Comparison of ENCODE assay signal across 16 mouse cellular contexts in the genomic region with DNA sequence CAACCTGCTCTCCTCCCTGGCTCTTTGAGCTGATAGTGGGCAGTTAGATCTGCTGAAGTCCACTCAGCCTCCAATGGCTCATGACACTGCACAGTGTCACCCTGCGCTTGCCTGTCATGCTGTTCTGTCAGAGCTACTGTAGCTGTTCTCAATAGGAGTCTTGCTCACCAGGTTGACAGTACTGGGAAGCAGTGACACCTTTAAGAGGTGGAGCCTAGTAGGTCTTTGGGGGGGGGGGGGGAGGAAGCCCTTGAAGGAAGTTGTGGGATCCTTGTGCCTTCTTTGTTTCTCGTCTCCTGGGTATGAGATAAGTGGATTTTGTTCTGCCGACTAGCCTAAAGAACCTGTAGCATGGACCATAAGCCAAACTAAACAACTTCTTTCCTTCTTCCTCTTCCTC. TPM values are rescaled to one million over a fixed set of nuclear protein-coding genes. Genes with fewer than 3 reads are reported as not detected.
DNase-seq lines count a peak whose midpoint lies in the region; TF ChIP-seq lines count a peak whose summit lies in the region.
"Had no signal": no experiment of that assay in that cellular context is flagged by ENCODE, and none has a peak within 500 bp of the region (broad histone marks: within the 10 kb centered on the region; RNA-seq: fewer than 3 reads in every experiment).

No protein-coding gene starts in this region.

- peaks cover 3 to 10% of the 10 kb centered on the region in 2 experiments for H3K4me1 ChIP-seq in MEL (ENCODE audit: control insufficient read depth in 1 of 2, insufficient read depth in 2 of 2, low read length in 2 of 2)

- intact Hi-C loops in left cerebral cortex, adult 2 months (cut with DNase I), result loop anchor here (5.0 kb wide), 2 partner anchors 55 to 190 kb away; no protein-coding TSS in a partner anchor
- intact Hi-C loops in left cerebral cortex, postnatal 36 days (cut with DNase I), result no loop called here

- no peak for TF ChIP-seq CTCF in left cerebral cortex, adult 2 months (IDR thresholded peaks at IDR 0.05)
- no peak for TF ChIP-seq CTCF in MEL (IDR thresholded peaks at IDR 0.05 in 2 of 3, conservative IDR thresholded peaks at IDR 0.05 in 1 of 3; ENCODE audit: control insufficient read depth in 1 of 3, insufficient read depth in 1 of 3, low read depth in 2 of 3, low read length in 3 of 3, poor library complexity in 1 of 3, severe bottlenecking in 1 of 3)

- peaks cover 5 to 7% of the 10 kb centered on the region in 2 experiments for H3K27me3 ChIP-seq in MEL (ENCODE audit: control insufficient read depth in 1 of 2, insufficient read depth in 2 of 2, low read length in 2 of 2)
- H3K27me3 ChIP-seq: embryonic facial prominence, embryonic 13.5 days; hindbrain, embryonic 15.5 days; limb, embryonic 15.5 days had no signal

- no peak for TF ChIP-seq RAD21 in MEL (IDR thresholded peaks at IDR 0.05; ENCODE audit: low read depth, low read length)

- TF ChIP-seq POLR2A in MEL (IDR thresholded peaks at IDR 0.05; ENCODE audit: control insufficient read depth in 1 of 2, insufficient read depth in 1 of 2, low read depth in 1 of 2, low read length in 2 of 2, poor library complexity in 1 of 2), result no peak

- H3K9me3 ChIP-seq in MEL (replicated peaks; ENCODE audit: insufficient read depth, low read length), result no peaks in the 10 kb centered on the region
- H3K9me3 ChIP-seq: embryonic facial prominence, embryonic 13.5 days; hindbrain, embryonic 15.5 days; limb, embryonic 15.5 days had no signal

- H3K27ac ChIP-seq in left cerebral cortex, adult 2 months, result peak overlapping the region; percentile 78
- no peak overlapping the region for H3K27ac ChIP-seq in MEL (ENCODE audit: control insufficient read depth, low read depth, low read length)
- H3K27ac ChIP-seq: embryonic facial prominence, embryonic 13.5 days; hindbrain, embryonic 15.5 days; limb, embryonic 15.5 days had no signal

- H3K9ac ChIP-seq in MEL (ENCODE audit: control insufficient read depth, low read depth, low read length, poor library complexity, severe bottlenecking), result peak overlapping the region; percentile 51
- H3K9ac ChIP-seq: embryonic facial prominence, embryonic 13.5 days; hindbrain, embryonic 15.5 days; limb, embryonic 15.5 days had no signal

- H3K36me3 ChIP-seq in MEL (ENCODE audit: control insufficient read depth in 1 of 2, insufficient read depth in 2 of 2, low read length in 2 of 2), result peaks cover 0 to 7% of the 10 kb centered on the region in 2 experiments; a peak in 2 of 4 replicates
- H3K36me3 ChIP-seq: embryonic facial prominence, embryonic 13.5 days; hindbrain, embryonic 15.5 days; limb, embryonic 15.5 days had no signal

- no peak for DNase-seq in left cerebral cortex, adult 2 months (ENCODE audit: extremely low spot score in 1 of 2, low spot score in 2 of 2)
- DNase-seq in left cerebral cortex, postnatal 36 days (ENCODE audit: low spot score in 2 of 2), result no peak
- DNase-seq in 416B (ENCODE audit: low read depth), result peak; percentile 72
- DNase-seq in MEL (ENCODE audit: low read depth, low spot score), result peak; percentile 72
- DNase-seq in induced T-regulatory cell, adult 2 months (ENCODE audit: low read depth), result peak; percentile 36
- DNase-seq in lung, adult 18-20 months, result no peak
- DNase-seq in urinary bladder, adult 2 months (ENCODE audit: low spot score), result no peak
- DNase-seq in kidney, postnatal 10 days, result no peak
- DNase-seq: cerebellum, adult 9-10 months; gastrocnemius, postnatal 25 days; kidney, adult 11 months; lung, postnatal 14 days; thymus, adult 18-20 months had no signal

- H3K4me3 ChIP-seq in left cerebral cortex, adult 2 months, result no peak overlapping the region
- H3K4me3 ChIP-seq in MEL (ENCODE audit: control insufficient read depth in 1 of 2, insufficient read depth in 1 of 2, low read depth in 2 of 2, low read length in 2 of 2), result peak overlapping the region; percentile 32 to 39; a peak in 3 of 4 replicates
- H3K4me3 ChIP-seq: embryonic facial prominence, embryonic 13.5 days; hindbrain, embryonic 15.5 days; limb, embryonic 15.5 days had no signal

- TF ChIP-seq EP300 in MEL (IDR thresholded peaks at IDR 0.05; ENCODE audit: low read depth in 1 of 2, low read length in 2 of 2), result no peak

- peaks cover 15% of the 10 kb centered on the region for H3K79me2 ChIP-seq in MEL (ENCODE audit: control insufficient read depth, insufficient read depth, low read length, poor library complexity)

TF ChIP-seq in MEL, 35 proteins besides CTCF, POLR2A, EP300 and RAD21:
- TF ChIP-seq ZC3H11A (IDR thresholded peaks at IDR 0.05; ENCODE audit: low read depth, low read length) (no peak), GATA1 (IDR thresholded peaks at IDR 0.05; ENCODE audit: low read depth, low read length) (0 out of 2 replicates have a peak, but pooled peaks have one; percentile 2), NELFE (IDR thresholded peaks at IDR 0.05; ENCODE audit: low read depth, low read length) (peak; percentile 25; the same call in 1 of the 2 replicates), MYC (IDR thresholded peaks at IDR 0.05; ENCODE audit: low read depth, low read length) (no peak), MXI1 (IDR thresholded peaks at IDR 0.05; ENCODE audit: low read depth, low read length) (peak; percentile 51; the same call in 1 of the 2 replicates), SMC3 (IDR thresholded peaks at IDR 0.05; ENCODE audit: low read depth, low read length) (no peak), SIN3A (IDR thresholded peaks at IDR 0.05; ENCODE audit: low read length) (peak; percentile 66), ELF1 (IDR thresholded peaks at IDR 0.05; ENCODE audit: low read depth, low read length) (peak; percentile 41; the same call in 1 of the 2 replicates), HCFC1 (IDR thresholded peaks at IDR 0.05; ENCODE audit: low read depth, low read length) (peak; percentile 69; the same call in 1 of the 2 replicates), ZMIZ1 (IDR thresholded peaks at IDR 0.05; ENCODE audit: low read depth, low read length) (no peak), MAZ (IDR thresholded peaks at IDR 0.05; ENCODE audit: low read depth, low read length) (no peak)

RNA-seq across cellular contexts. Expression of a gene that starts 3.9 kb away (rescaled TPM):
- total RNA-seq in left cerebral cortex, adult 2 months (2021), result 10 to 100 TPM; 81.4 to 82.0 TPM
- total RNA-seq in left cerebral cortex, postnatal 36 days (2021), result 10 to 100 TPM; 75.3 to 78.8 TPM
- 249 and 277 TPM in 2 replicates for total RNA-seq in MEL (2012; rRNA removed)
- 100 to 1,000 TPM; 111 to 161 TPM for polyA plus RNA-seq in MEL (2012; ENCODE audit: insufficient read depth in 1 of 2, insufficient read length in 2 of 2, low read depth in 1 of 2, low replicate concordance in 2 of 2, missing spikeins in 1 of 2)
- polyA plus RNA-seq in urinary bladder, adult 2 months (2012; rRNA removed), result 130 and 145 TPM in 2 replicates

RNA-seq across cellular contexts. Expression of a gene that starts 57.4 kb away (rescaled TPM):
- total RNA-seq in left cerebral cortex, adult 2 months (2021), result 10 to 100 TPM; 38.6 to 39.3 TPM
- total RNA-seq in left cerebral cortex, postnatal 36 days (2021), result 10 to 100 TPM; 38.2 to 41.4 TPM
- 232 and 240 TPM in 2 replicates for total RNA-seq in MEL (2012; rRNA removed)
- 100 to 1,000 TPM; 146 to 238 TPM for polyA plus RNA-seq in MEL (2012; ENCODE audit: insufficient read depth in 1 of 2, insufficient read length in 2 of 2, low read depth in 1 of 2, low replicate concordance in 2 of 2, missing spikeins in 1 of 2)
- 33.1 and 37.7 TPM in 2 replicates for polyA plus RNA-seq in urinary bladder, adult 2 months (2012; rRNA removed)

Comparison
In these comparisons a context has a peak if more than half of its experiments do, and no peak if none do; other contexts are left out.
1. DNase-seq: peak in 416B (single experiment), MEL (single experiment) and induced T-regulatory cell, adult 2 months (single experiment); none in left cerebral cortex, adult 2 months (0 of 2), left cerebral cortex, postnatal 36 days (0 of 2), lung, adult 18-20 months (0 of 2), urinary bladder, adult 2 months (single experiment) and kidney, postnatal 10 days (single experiment).